Mouse (Mus musculus) CD4-positive, CD25-positive, alpha-beta regulatory T cell, adult 4 months (primary cell): ENCODE measurements around the gene Lbhd1. TPM values are rescaled to one million over a fixed set of nuclear protein-coding genes. Genes with fewer than 3 reads are reported as not detected.

Source experiments
- ATAC-seq: one replicate; pipeline ENCODE4 v1.8.0; 2017
- polyA plus RNA-seq, 2 experiments: library from polyadenylated mRNA; unstranded; fragments of 100-300 nt; shearing (Covaris generic); gene quantifications; one replicate each; pipeline ENCODE4 v1.2.1; 2017

The Lbhd1 gene
- polyA plus RNA-seq, 2 experiments from 2014 or later = 58.1 to 77.2 TPM

DNA sequence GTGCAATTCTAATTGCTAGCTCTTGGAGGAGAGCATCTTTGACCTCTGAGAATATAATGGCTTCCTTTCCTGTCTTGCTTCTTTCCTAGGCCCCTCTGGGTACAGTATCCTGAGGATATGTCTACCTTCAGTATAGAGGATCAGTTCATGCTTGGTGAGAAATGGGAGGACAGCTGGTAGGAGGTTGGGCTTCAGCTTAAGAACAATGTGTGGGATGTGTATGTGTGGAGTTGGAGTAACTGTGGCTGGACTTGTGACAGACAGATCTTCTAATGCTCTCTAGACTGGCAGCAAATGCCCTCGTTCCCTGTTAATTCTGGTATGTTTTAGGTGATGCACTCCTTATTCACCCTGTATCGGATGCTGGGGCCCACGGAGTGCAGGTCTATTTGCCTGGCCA lies 30.7 kb downstream of the Lbhd1 start:
- ATAC-seq = no peak

DNA sequence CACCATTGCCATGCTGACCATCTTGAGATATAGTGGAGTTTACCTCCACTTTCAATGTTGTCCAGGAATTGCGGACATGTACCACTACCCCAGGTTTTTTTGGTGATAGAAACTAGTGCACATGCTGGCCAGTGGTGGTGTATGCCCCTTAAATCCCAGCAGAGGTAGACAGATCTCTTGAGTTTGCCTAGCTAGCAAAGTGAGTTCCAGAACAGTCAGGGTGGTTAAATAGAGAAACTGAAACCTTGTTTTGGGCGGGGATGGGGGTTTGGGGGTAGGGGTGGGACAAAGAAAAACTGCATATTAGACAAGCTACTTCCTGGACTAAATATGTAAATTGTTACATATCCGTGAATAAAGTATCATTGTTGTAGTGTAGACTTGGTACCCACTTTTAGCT lies 35.5 kb downstream of the Lbhd1 start:
- ATAC-seq = peak; percentile 38

DNA sequence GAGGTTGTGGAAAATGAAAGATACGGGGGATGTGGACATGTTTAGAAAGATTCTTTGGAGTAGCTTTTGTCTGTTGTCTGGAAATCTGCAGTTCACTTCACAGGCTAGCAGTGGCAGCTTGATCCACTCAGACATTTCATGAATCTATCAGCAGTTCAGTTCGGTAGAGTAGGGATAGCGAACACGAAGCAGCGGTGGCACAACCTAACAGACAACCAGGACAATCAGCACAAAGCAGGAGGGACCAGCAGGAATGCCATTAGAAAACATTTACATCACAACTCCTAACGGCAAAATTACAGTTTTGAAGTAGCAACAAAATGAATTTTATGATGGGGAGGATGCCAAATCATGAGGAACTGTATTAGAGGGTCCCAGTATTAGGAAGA lies 36.1 kb downstream of the Lbhd1 start:
- no peak for ATAC-seq

DNA sequence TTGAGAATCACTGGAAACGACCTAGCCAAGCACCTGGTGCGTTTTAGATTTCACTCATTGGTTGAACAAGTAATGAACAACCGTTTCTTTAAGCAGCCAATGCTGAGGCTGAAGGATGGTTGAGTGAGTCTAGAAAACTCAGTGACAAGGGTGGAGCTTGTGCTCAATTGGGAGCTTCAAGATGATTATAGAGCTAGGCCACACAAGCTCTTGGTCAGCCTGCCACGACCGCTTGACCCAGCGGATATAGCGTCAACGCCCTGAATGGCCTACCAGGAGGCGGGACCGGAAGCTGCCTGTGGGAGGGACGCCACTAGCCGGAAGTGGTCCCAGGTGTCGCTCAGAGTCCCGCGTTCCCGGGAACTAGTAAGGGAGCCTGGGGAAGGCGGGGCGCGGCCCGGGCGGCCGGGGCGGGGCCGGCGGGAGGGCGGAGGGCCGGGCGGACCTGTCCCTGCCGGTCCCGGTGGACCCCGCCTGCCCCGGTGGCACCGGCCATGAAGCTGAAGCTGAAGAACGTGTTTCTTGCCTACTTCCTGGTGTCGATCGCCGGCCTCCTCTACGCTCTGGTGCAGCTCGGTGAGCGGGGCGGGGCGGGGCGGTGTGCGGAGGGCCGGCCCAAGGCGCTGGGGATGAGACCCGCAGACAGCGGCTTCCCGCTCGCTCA lies 36.7 kb downstream of the Lbhd1 start, which contains the start of gene B3gat3:
Gene B3gat3 (plus strand): TSS at position 302 of the 664 bp plus-strand sequence.
- ATAC-seq = peak; percentile 61

DNA sequence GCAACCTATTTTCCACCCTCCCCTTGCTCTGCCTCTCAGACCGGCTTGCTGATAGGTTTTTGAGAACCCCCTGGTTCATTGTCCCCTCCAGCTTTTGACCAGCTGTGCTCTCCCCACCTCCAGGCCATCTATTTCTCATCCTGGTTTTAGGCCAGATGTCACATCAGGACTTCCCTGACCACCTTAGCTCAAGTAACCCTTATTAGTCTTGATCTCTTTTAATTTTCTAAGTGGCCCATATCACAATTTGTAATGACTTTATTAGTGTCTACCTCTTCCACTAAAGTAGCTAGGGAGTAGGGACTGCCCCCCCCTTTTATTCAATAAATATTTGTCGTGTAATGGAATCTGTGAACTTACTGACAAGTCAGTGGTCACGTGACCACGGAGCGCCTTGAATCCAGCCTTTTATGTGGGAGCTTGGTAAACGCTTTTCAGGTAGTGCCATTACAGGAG lies 37.3 kb downstream of the Lbhd1 start:
- ATAC-seq = peak; percentile 35

DNA sequence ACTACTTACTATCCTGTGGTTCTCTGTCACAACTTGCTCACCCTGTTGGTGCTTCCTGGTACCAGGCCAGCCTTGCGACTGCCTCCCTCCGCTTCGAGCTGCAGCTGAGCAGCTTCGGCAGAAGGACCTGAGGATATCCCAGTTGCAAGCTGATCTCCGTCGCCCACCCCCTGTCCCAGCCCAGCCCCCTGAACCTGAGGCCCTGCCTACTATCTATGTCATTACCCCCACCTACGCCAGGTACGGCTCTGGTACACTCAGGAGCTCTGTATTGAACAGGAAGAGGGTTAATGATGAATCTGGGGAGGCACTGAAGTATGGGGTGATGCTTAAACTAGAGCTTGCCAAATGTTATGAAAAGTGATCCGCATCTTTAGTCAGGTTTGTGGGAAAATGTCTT lies 38.2 kb downstream of the Lbhd1 start:
- no peak for ATAC-seq

DNA sequence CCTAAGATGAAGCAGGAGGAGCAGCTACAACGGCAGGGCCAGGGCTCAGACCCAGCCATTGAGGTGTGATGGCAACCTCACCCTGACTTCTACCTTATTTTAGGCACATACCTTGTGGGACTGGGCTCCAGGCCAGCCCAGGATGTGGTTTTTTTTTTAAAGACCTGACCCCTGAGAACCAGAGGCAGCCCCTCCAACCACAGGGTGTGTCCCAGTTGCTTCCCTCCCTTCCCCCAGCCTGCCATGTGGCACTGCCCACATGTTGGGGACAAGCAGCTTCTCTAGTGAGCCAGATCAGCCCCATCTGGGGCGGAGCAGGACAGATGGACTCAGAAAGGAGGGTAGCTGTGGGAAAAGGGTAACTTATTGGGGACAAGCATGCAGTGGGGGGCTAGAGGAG lies 43.2 kb downstream of the Lbhd1 start:
- peak; percentile 35 for ATAC-seq

DNA sequence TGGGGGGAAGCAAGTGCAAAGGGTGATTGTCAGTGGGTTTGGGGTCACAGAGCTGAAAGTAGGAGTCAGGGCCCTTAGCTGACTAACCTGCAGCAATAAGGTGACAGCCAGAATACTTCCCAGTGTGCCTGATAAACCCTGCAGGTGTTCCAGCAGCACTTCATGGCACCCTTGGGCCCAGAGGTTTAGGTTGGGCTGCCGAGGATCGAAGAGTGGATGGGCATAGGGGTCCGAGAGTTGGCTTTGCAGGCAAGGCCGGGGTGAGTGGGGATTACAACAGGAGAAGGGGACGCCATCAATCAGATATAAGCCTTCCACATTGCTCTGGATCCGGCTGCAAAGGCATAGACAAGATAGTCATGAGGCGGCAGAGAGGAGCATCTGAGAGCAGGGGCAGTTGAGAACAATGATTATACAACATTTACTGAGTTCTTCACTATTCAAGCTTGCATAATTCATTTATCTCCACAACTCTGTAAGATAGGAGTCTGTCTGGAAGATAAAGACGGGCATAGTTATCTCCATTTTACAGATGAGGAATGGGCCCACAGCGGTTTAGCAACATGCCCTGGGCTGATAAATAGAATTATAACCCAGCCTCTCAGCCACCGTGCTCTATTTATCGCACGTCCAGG lies 44.5 kb downstream of the Lbhd1 start:
- no peak for ATAC-seq

DNA sequence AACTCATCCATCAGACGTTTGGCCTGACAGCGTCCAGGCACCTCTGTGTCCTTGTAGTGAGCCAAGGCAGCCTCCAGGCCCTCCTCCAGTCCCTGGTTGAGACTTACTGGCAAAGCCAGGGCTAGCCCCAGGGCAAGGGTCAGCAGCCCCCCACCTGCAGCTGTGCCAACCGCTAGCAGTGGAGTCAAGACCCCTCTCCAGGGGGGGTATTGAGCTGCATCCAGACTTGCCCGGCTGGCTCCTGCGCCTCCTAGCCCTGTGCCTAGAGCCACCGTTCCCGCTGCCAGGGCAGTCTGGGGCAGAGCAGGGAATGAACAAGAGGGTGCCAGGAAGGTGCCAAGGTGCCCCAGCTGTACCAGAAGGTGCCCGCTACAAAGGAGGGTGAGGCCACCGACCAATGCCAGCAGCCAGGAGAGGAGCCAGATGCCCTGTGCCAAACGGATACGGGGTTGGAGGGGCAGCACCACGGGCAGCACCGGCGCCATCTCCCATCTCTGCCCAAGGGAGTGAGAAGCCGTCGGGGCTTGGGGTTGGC lies 45.2 kb downstream of the Lbhd1 start:
- ATAC-seq = no peak

DNA sequence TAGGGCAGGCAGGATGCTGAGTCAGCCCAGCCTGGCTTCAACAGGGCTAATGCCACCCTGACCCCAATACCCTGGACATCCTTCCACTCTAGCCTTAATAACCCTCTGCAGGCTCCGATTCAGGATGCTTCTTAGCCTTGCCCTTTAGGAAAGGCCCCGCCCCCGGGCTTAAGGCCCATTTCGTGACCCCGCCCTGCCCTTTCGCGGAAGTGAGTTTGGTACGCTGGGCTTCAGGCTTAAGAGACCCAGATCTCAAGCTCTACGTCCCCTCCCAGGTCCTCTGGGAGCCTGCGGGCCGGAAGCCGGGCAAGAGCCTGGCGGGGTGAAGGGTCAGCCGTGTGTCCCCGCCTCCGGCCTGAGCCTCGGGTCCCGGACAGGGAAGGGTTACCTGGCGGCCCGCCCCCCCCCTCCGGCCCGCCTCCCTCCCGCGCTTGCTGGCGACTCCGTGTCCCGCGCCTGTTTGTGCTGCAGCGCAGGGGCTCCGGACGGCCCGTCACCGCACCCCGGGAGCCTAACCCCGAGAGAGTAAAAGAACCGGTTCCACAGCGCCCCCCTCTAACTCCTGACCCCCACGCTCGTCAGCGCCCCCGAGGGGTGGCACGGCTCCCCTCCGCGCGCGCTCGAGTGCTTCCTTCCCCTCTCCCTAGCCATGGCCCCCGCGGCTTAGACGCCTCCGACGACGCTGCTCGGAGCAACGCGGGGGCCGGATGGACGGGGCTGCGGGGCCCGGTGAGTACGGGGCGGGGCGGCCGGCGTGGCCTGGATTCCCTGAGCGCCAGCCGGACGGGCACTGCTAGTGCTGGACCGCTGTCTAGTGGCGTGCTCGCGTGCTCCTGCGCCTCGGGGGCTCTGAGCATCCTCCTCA lies 45.9 kb downstream of the Lbhd1 start, which contains the start of the genes Rom1 and Eml3:
Gene Rom1 (minus strand): TSS at position 133 of the 865 bp plus-strand sequence.
Gene Eml3 (plus strand): TSS at position 329 of the 865 bp plus-strand sequence.
- peak; percentile 70 for ATAC-seq

DNA sequence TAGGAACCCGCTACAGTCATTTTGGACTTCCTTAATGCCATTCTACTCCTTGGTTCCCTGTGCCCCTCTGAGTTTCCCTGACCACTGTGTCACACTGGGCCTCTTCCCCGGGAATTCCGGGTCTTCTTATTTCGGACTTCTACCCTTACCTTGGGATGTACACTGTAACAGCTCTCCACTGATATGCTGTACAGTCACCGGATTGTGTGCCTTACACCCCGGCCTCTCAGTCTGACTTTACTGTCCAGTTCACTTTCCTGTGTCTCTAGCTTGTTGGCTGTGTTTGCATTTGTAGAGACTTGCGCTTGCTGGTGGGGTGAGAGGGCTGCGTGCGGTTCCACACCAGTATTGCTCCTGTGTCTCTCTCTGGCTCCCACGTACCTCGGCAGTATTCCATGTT lies 46.6 kb downstream of the Lbhd1 start:
- ATAC-seq = no peak

DNA sequence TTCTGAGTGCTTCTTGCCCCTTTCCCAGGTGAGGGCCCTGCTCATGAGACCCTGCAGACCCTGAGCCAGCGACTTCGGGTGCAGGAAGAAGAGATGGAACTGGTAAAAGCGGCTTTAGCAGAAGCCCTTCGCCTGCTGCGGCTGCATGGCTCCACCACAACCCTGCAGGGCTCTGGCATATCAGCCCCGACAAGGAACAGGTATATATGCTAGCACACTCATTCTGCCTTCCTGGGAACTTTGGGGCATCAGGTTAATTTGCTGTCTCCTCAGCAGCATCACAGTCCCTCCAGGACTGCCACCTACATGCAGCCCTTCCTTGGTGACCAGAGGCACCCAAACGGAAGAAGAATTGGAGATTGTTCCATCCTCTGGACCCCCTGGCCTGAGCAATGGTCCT lies 47.2 kb downstream of the Lbhd1 start:
- ATAC-seq = no peak

DNA sequence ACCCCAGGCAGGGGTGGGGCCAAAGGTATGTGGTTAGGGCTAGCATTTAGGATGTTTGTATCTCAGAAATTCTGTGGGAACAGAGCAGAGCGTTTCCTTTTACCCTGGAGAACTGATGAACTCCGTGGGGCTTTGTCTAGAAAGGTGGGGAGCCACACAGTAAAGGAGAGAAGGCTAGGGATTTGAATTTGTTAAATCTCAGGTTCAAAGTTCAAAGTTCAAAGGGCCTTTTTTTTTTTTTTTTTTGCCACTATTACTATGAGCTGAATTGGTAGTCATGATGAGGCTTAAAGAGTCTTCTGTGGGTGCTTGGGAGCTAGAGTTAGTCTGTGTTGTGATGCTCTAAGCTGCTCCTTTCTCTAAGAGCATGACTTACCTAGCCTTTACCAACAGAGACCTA lies 53.2 kb downstream of the Lbhd1 start:
- ATAC-seq = no peak

DNA sequence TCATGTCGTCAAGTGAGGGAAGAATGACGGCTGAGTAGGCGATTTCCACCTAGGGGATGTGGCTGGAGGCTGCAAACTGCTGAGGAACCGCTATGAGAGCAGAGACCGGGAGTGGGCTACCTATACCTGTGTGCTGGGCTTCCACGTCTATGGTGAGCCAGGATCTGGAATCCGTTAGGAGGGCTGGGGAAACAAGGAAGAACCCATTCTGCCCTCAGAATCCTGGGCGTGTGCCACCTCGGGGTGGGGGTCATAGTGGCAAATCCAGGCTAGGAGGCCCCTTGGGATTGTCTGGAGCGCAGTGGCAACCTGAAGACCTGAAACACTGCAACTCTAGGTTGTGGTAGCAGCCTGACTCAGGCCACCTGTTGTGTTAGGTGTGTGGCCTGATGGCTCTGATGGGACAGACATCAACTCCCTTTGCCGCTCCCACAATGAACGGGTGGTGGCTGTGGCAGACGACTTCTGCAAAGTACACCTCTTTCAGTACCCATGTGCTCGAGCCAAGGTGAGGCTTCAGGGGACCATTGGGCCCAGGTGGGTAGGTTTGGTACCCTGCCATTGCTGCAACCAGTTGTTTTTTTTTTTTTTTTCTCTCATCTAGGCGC lies 57.1 kb downstream of the Lbhd1 start:
- ATAC-seq = no peak

DNA sequence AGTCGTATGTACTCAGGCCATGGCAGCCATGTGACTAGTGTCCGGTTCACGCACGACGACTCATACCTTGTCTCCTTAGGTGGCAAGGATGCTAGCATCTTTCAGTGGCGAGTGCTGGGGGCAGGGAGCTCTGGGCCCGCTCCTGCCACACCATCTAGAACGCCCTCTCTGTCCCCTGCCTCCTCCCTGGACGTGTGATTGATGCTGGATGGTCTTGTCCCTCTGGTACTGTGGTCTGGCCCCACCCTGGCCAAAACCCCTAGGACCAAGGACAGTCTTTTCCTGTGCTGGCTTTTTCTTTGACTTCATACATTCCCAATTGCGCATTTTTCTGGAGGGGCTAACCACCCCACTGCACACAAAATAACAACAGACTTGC lies 57.6 kb downstream of the Lbhd1 start:
- no peak for ATAC-seq

DNA sequence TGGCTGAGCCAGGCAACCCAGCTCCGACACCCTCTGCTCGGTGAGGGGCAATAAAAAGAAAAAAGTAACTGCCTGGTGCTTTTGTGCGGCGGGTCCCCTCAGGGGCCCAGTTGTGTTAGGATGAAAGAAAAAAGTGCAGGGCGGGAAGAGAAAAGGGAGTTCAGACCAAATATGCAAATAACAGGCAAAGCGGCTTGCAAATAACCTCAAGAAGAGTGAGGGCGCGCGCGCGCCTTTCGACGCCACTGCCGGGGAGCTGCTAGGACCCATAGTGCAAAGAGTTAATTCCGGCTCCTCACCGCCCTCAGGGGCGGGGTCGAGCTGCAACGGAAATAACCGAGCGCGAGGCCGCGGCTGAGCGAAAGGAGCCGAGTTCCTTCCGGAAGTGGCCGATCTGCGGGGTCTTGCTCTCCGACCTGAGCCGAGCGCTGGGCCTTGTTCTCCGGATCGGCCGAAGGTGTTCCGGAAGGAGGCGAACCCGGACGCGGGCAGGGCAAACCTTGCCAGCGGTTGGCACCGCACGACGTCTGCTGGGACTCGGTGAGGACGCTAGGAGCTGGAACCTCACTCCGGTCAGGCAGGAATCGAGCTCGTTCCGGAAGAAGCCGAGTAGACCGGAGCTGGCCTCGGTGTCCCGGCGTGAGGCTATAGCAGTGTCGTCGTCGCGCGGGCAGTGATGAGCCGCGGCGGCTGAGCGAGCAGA lies 58.1 kb downstream of the Lbhd1 start, which contains the start of gene Mta2:
Gene Mta2 (plus strand): TSS at position 361 of the 703 bp plus-strand sequence.
- peak; percentile 93 for ATAC-seq

Other genes with a start within 250 kb of the Lbhd1 start
- not detected for gene Chrm1, start 219.9 kb upstream of the Lbhd1 start, polyA plus RNA-seq
- gene Slc3a2, start 160.4 kb upstream of the Lbhd1 start, polyA plus RNA-seq = 10 to 100 TPM; 63.7 to 85.1 TPM
- 10 to 100 TPM; 72.5 to 92.2 TPM for gene Wdr74, start 147.9 kb upstream of the Lbhd1 start, polyA plus RNA-seq
- under 1 TPM in 1 of 2 experiments, not detected in 1; 0.75 TPM for gene 1700092M07Rik, start 143.0 kb upstream of the Lbhd1 start, polyA plus RNA-seq
- 100 to 1,000 TPM; 132 to 165 TPM for gene Stx5a, start 142.3 kb upstream of the Lbhd1 start, polyA plus RNA-seq
- 100 to 1,000 TPM; 163 to 188 TPM for gene Nxf1, start 126.7 kb upstream of the Lbhd1 start, polyA plus RNA-seq
- gene Tmem223, start 112.7 kb upstream of the Lbhd1 start, polyA plus RNA-seq = 100 to 1,000 TPM; 117 to 124 TPM
- gene Tmem179b, start 109.3 kb upstream of the Lbhd1 start, polyA plus RNA-seq = 100 to 1,000 TPM in 1 of 2 experiments, 10 to 100 TPM in 1; 85.6 to 101 TPM
- gene Taf6l, start 97.3 kb upstream of the Lbhd1 start, polyA plus RNA-seq = 1 to 10 TPM; 5.4 to 6.5 TPM
- 100 to 1,000 TPM; 181 to 198 TPM for gene Polr2g, start 85.2 kb upstream of the Lbhd1 start, polyA plus RNA-seq
- gene Zbtb3, start 81.2 kb upstream of the Lbhd1 start, polyA plus RNA-seq = 1 to 10 TPM; 2.1 to 4.7 TPM
- gene Ttc9c, start 64.4 kb upstream of the Lbhd1 start, polyA plus RNA-seq = 10 to 100 TPM; 41.6 to 59.0 TPM
- 1 to 10 TPM; 4.2 to 6.9 TPM for gene Hnrnpul2, start 63.7 kb upstream of the Lbhd1 start, polyA plus RNA-seq
- not detected for gene AC129217.1, start 54.0 kb upstream of the Lbhd1 start, polyA plus RNA-seq
- 10 to 100 TPM; 86.8 to 98.9 TPM for gene Bscl2, start 46.3 kb upstream of the Lbhd1 start, polyA plus RNA-seq
- gene Gng3, start 44.5 kb upstream of the Lbhd1 start, polyA plus RNA-seq = 1 to 10 TPM in 1 of 2 experiments, under 1 TPM in 1; 0.91 to 1.4 TPM
- not detected for gene Lrrn4cl, start 33.0 kb upstream of the Lbhd1 start, polyA plus RNA-seq
- 10 to 100 TPM; 65.0 to 70.2 TPM for gene Ubxn1, start 12.2 kb upstream of the Lbhd1 start, polyA plus RNA-seq
- gene Uqcc3, start 2.8 kb upstream of the Lbhd1 start, polyA plus RNA-seq = 10 to 100 TPM; 80.7 to 88.3 TPM
- not detected for gene Gm49403, start 198 bp downstream of the Lbhd1 start, polyA plus RNA-seq
- gene 1810009A15Rik, start 5.1 kb downstream of the Lbhd1 start, polyA plus RNA-seq = 100 to 1,000 TPM; 102 to 103 TPM
- not detected for gene Gm49416, start 5.2 kb downstream of the Lbhd1 start, polyA plus RNA-seq
- 10 to 100 TPM in 1 of 2 experiments, 1 to 10 TPM in 1; 8.7 to 12.2 TPM for gene Ints5, start 9.3 kb downstream of the Lbhd1 start, polyA plus RNA-seq
- 10 to 100 TPM; 50.2 to 83.9 TPM for gene Ganab, start 14.3 kb downstream of the Lbhd1 start, polyA plus RNA-seq
- gene B3gat3, start 36.6 kb downstream of the Lbhd1 start, polyA plus RNA-seq = 10 to 100 TPM; 18.4 to 19.6 TPM
- 1 to 10 TPM; 5.1 to 9.2 TPM for gene Rom1, start 45.6 kb downstream of the Lbhd1 start, polyA plus RNA-seq
- gene Eml3, start 45.8 kb downstream of the Lbhd1 start, polyA plus RNA-seq = 10 to 100 TPM; 18.7 to 24.9 TPM
- 100 to 1,000 TPM in 1 of 2 experiments, 10 to 100 TPM in 1; 81.7 to 126 TPM for gene Mta2, start 58.1 kb downstream of the Lbhd1 start, polyA plus RNA-seq
- 10 to 100 TPM; 30.3 to 67.9 TPM for gene Tut1, start 70.1 kb downstream of the Lbhd1 start, polyA plus RNA-seq
- 100 to 1,000 TPM; 667 to 787 TPM for gene Eef1g, start 83.3 kb downstream of the Lbhd1 start, polyA plus RNA-seq
- 10 to 100 TPM; 45.2 to 48.9 TPM for gene Ahnak, start 105.6 kb downstream of the Lbhd1 start, polyA plus RNA-seq
- not detected for gene Scgb1a1, start 204.2 kb downstream of the Lbhd1 start, polyA plus RNA-seq